Mouse (Mus musculus) heart, adult 2 months (tissue): ENCODE data around the gene Lcp2. TPM values are rescaled to one million over a fixed set of nuclear protein-coding genes. Genes with fewer than 3 reads are reported as not detected.

Source experiments
- DNase-seq, 2 experiments: peaks; one replicate each; pipeline ENCODE4 v3.0.0; 2021
- H3K27ac ChIP-seq: fragments of 200-600 bp; 2 replicates; pipeline ENCODE4 v1.8.1; 2022
- H3K27me3 ChIP-seq: fragments of 200-500 bp; 2 replicates; pipeline ENCODE4 v1.6.1; 2012; ENCODE audit warnings: mild to moderate bottlenecking, low read length, inconsistent platforms, mixed read lengths; ENCODE audit not compliant: control insufficient read depth, insufficient read depth
- H3K36me3 ChIP-seq: fragments of 200-500 bp; 2 replicates; pipeline ENCODE4 v1.6.1; 2012; ENCODE audit warnings: low read length, inconsistent platforms; ENCODE audit not compliant: control insufficient read depth, insufficient read depth
- H3K4me1 ChIP-seq: fragments of 200-500 bp; 2 replicates; pipeline ENCODE4 v1.6.1; 2011; ENCODE audit warnings: low read length; ENCODE audit not compliant: control insufficient read depth, insufficient read depth
- H3K4me3 ChIP-seq: fragments of 200-600 bp; 2 replicates; pipeline ENCODE4 v1.8.1; 2022
- H3K79me2 ChIP-seq: fragments of 200-500 bp; replicated peaks from 2 replicates; pipeline ENCODE4 v1.6.1; 2012; ENCODE audit warnings: mild to moderate bottlenecking, inconsistent platforms, low read length, moderate library complexity, mixed read lengths; ENCODE audit not compliant: control insufficient read depth, insufficient read depth
- H3K9ac ChIP-seq: fragments of 200-500 bp; 2 replicates; pipeline ENCODE4 v1.6.1; 2012; ENCODE audit warnings: low read depth, mild to moderate bottlenecking, control low read depth, inconsistent platforms, low read length, mixed read lengths
- CTCF ChIP-seq: fragments of 200-600 bp; IDR thresholded peaks from 2 replicates; pipeline ENCODE4 v1.8.1; 2022; ENCODE audit warnings: antibody characterized with exemption, mild to moderate bottlenecking, moderate library complexity
- EP300 ChIP-seq: fragments of 200-500 bp; IDR thresholded peaks from 2 replicates; pipeline ENCODE4 v1.6.1; 2011; ENCODE audit warnings: low read depth, low read length, control low read depth; ENCODE audit not compliant: insufficient read depth
- POLR2A ChIP-seq: fragments of 200-500 bp; IDR thresholded peaks from 2 replicates; pipeline ENCODE4 v1.6.1; 2011; ENCODE audit warnings: mild to moderate bottlenecking, low read depth, low read length, control low read depth; ENCODE audit not compliant: insufficient read depth
- WGBS: fragments of 180-500 bp; shearing (Covaris S2); methylation state at CpG from one replicate; pipeline ENCODE4 v1.1.7; 2018; 5-methylcytosine and 5-hydroxymethylcytosine counted together
- intact Hi-C: fragments of 180-260 bp; cut with DNase I; formaldehyde crosslinking; loops from one replicate; pipeline ENCODE4 v1.15.1; 2025
- polyA plus RNA-seq: library from polyadenylated mRNA; depleted of rRNA; stranded (reverse); fragments of >200 nt; gene quantifications from 2 replicates; pipeline ENCODE4 v1.2.3, GENCODE M21; 2012
- total RNA-seq, 2 experiments: library from RNA; stranded (reverse); gene quantifications; 2 replicates each; pipeline ENCODE4 v1.2.3; 2021

Gene Lcp2
- total and polyA plus RNA-seq, 3 experiments = 1.6 to 1.8 (median 1.7) TPM

- TF ChIP-seq CTCF = no peak
- no peak for TF ChIP-seq EP300
- no peak for TF ChIP-seq POLR2A
- intact Hi-C loops = no loop called here
- WGBS = 91% methylated on average over 10 of the region's 10 CpGs
These were observed 51.7 kb downstream of the Lcp2 start, which contains the start of gene 4930469K13Rik for GRCm38 (mm10) chr11:34098422-34098821. 4930469K13Rik (minus strand) TSS chr11:34098554.

GRCm38 (mm10) chr11:34101827-34102226, 55.1 kb downstream of the Lcp2 start:
- H3K4me1 ChIP-seq = no peaks in the 10 kb centered on the region
- no peak overlapping the region for H3K9ac ChIP-seq
- intact Hi-C loops = no loop called here
- H3K27me3 ChIP-seq = no peaks in the 10 kb centered on the region
- H3K27ac ChIP-seq = no peak overlapping the region
- no peaks in the 10 kb centered on the region for H3K79me2 ChIP-seq
- H3K36me3 ChIP-seq = no peaks in the 10 kb centered on the region
- no peak for DNase-seq
- TF ChIP-seq CTCF (no peak), EP300 (no peak), POLR2A (no peak)
- no peak overlapping the region for H3K4me3 ChIP-seq
- WGBS = 48% methylated on average over 4 of the region's 4 CpGs

More at GRCm38 (mm10) chr11:34098422-34098821, 51.7 kb downstream of the Lcp2 start, which contains the start of gene 4930469K13Rik:
- H3K9ac ChIP-seq = no peak within 1 kb of the TSS
- no peaks in the 10 kb centered on the region for H3K27me3 ChIP-seq
- no peaks in the 10 kb centered on the region for H3K36me3 ChIP-seq
- H3K27ac ChIP-seq = no peak within 1 kb of the TSS
- no peak within 1 kb of the TSS for H3K4me3 ChIP-seq
- H3K4me1 ChIP-seq = no peaks in the 10 kb centered on the region
- no peaks in the 10 kb centered on the region for H3K79me2 ChIP-seq
- DNase-seq = no peak

- WGBS = 32% methylated on average over 1 of the region's 1 CpGs
- Histone ChIP-seq H3K36me3 (no peaks in the 10 kb centered on the region), H3K27me3 (no peaks in the 10 kb centered on the region), H3K4me1 (no peaks in the 10 kb centered on the region), H3K4me3 (no peak overlapping the region), H3K9ac (no peak overlapping the region), H3K79me2 (no peaks in the 10 kb centered on the region), H3K27ac (no peak overlapping the region)
- no peak for TF ChIP-seq EP300
- TF ChIP-seq POLR2A = no peak
- no peak for TF ChIP-seq CTCF
- DNase-seq = no peak
- intact Hi-C loops = no loop called here
These were observed 58.2 kb downstream of the Lcp2 start for GRCm38 (mm10) chr11:34104919-34105318.

GRCm38 (mm10) chr11:34109260-34109659, 62.5 kb downstream of the Lcp2 start:
- no peak for TF ChIP-seq EP300
- no peak for TF ChIP-seq POLR2A
- no peak for TF ChIP-seq CTCF
- DNase-seq = no peak
- no peaks in the 10 kb centered on the region for H3K36me3 ChIP-seq
- H3K27me3 ChIP-seq = no peaks in the 10 kb centered on the region
- WGBS = 92% methylated on average over 1 of the region's 1 CpGs
- no peaks in the 10 kb centered on the region for H3K79me2 ChIP-seq
- intact Hi-C loops = no loop called here
- no peak overlapping the region for H3K9ac ChIP-seq
- no peaks in the 10 kb centered on the region for H3K4me1 ChIP-seq
- no peak overlapping the region for H3K4me3 ChIP-seq
- no peak overlapping the region for H3K27ac ChIP-seq

- WGBS = 55% methylated on average over 7 of the region's 7 CpGs
- no peaks in the 10 kb centered on the region for H3K36me3 ChIP-seq
- H3K27ac ChIP-seq = no peak overlapping the region
- H3K27me3 ChIP-seq = no peaks in the 10 kb centered on the region
- TF ChIP-seq POLR2A (no peak), EP300 (no peak), CTCF (no peak)
- H3K4me1 ChIP-seq = peaks cover 2% of the 10 kb centered on the region; the same call in 1 of the 2 replicates
- H3K4me3 ChIP-seq = no peak overlapping the region
- DNase-seq = no peak
- intact Hi-C loops = no loop called here
- H3K79me2 ChIP-seq = no peaks in the 10 kb centered on the region
- H3K9ac ChIP-seq = no peak overlapping the region
These were observed 65.2 kb downstream of the Lcp2 start for GRCm38 (mm10) chr11:34111940-34112339.

GRCm38 (mm10) chr11:34112781-34113380, 66.2 kb downstream of the Lcp2 start:
- H3K36me3 ChIP-seq = no peaks in the 10 kb centered on the region
- 76% methylated on average over 4 of the region's 4 CpGs for WGBS
- no peak overlapping the region for H3K27ac ChIP-seq
- H3K79me2 ChIP-seq = no peaks in the 10 kb centered on the region
- intact Hi-C loops = no loop called here
- H3K27me3 ChIP-seq = no peaks in the 10 kb centered on the region
- DNase-seq = no peak
- H3K4me3 ChIP-seq = no peak overlapping the region
- no peak for TF ChIP-seq EP300
- TF ChIP-seq POLR2A = no peak
- TF ChIP-seq CTCF = no peak
- H3K4me1 ChIP-seq = peaks cover 2% of the 10 kb centered on the region; the same call in 1 of the 2 replicates
- H3K9ac ChIP-seq = no peak overlapping the region
